ENCODE assay signal across 11 mouse cellular contexts in genomic region chr5:135800927-135801326, GRCm38 (mm10). TPM values are rescaled to one million over a fixed set of nuclear protein-coding genes. Genes with fewer than 3 reads are reported as not detected.
DNase-seq lines count a peak whose midpoint lies in the region; ATAC-seq and TF ChIP-seq lines count a peak whose summit lies in the region.
"Had no signal": no experiment of that assay in that cellular context is flagged by ENCODE, and none has a peak within 500 bp of the region (broad histone marks: within the 10 kb centered on the region; RNA-seq: fewer than 3 reads in every experiment).

No protein-coding gene starts in this region.

- peak overlapping the region; percentile 45; the same call in 1 of the 2 replicates for H3K9ac ChIP-seq in heart, embryonic 12.5 days
- peak overlapping the region; percentile 46; the same call in 1 of the 2 replicates for H3K9ac ChIP-seq in embryonic facial prominence, embryonic 13.5 days
- no peak overlapping the region for H3K9ac ChIP-seq in limb, embryonic 11.5 days (ENCODE audit: low read length)
- H3K9ac ChIP-seq: stomach, embryonic 15.5 days had no signal

- H3K9me3 ChIP-seq in heart, embryonic 12.5 days (replicated peaks) = 0 out of 2 replicates have a peak, but pooled peaks cover 4% of the 10 kb centered on the region
- H3K9me3 ChIP-seq in embryonic facial prominence, embryonic 13.5 days = no peaks in the 10 kb centered on the region
- H3K9me3 ChIP-seq in limb, embryonic 11.5 days (ENCODE audit: control insufficient read depth, low read length) = no peaks in the 10 kb centered on the region
- H3K9me3 ChIP-seq: stomach, embryonic 15.5 days had no signal

- TF ChIP-seq POLR2A in olfactory bulb, adult 2 months (IDR thresholded peaks at IDR 0.05; ENCODE audit: insufficient read depth, low read depth, low read length) = no peak
- TF ChIP-seq POLR2A in lung, adult 2 months (IDR thresholded peaks at IDR 0.05; ENCODE audit: borderline replicate concordance, extremely low read depth, low read depth, low read length) = no peak

- H3K27ac ChIP-seq in heart, embryonic 12.5 days (ENCODE audit: poor library complexity, severe bottlenecking) = no peak overlapping the region
- peak overlapping the region; percentile 69 for H3K27ac ChIP-seq in embryonic facial prominence, embryonic 13.5 days
- H3K27ac ChIP-seq in limb, embryonic 11.5 days (replicated peaks; ENCODE audit: low read depth, low read length) = no peak overlapping the region
- H3K27ac ChIP-seq in olfactory bulb, adult 2 months (ENCODE audit: insufficient read depth, low read depth, low read length) = peak overlapping the region; percentile 88
- H3K27ac ChIP-seq: stomach, embryonic 15.5 days had no signal

- 4% methylated on average over 6 of the region's 6 CpGs for WGBS in heart, embryonic 12.5 days
- 1% methylated on average over 6 of the region's 6 CpGs for WGBS in embryonic facial prominence, embryonic 13.5 days
- 3% methylated on average over 6 of the region's 6 CpGs for WGBS in limb, embryonic 11.5 days
- WGBS in olfactory bulb, adult 2 months = 2% methylated on average over 6 of the region's 6 CpGs
- WGBS in lung, adult 2 months = 9% methylated on average over 6 of the region's 6 CpGs

- peaks cover 12% of the 10 kb centered on the region for H3K4me1 ChIP-seq in heart, embryonic 12.5 days (replicated peaks)
- peaks cover 17% of the 10 kb centered on the region for H3K4me1 ChIP-seq in embryonic facial prominence, embryonic 13.5 days
- peaks cover 12% of the 10 kb centered on the region for H3K4me1 ChIP-seq in limb, embryonic 11.5 days (ENCODE audit: control insufficient read depth, insufficient read depth, low read length)
- peaks cover 37% of the 10 kb centered on the region for H3K4me1 ChIP-seq in olfactory bulb, adult 2 months (ENCODE audit: control insufficient read depth, insufficient read depth, low read length)
- no peaks in the 10 kb centered on the region for H3K4me1 ChIP-seq in lung, adult 2 months (ENCODE audit: control insufficient read depth, insufficient read depth, low read length)
- H3K4me1 ChIP-seq: stomach, embryonic 15.5 days had no signal

- no peak for DNase-seq in heart, postnatal 14 days
- DNase-seq in limb, embryonic 11.5 days (ENCODE audit: low spot score) = peak; percentile 49
- DNase-seq in testis, postnatal 10 days (ENCODE audit: low spot score) = no peak
- DNase-seq in lung, adult 2 months = no peak
- DNase-seq in ovary, postnatal 14 days (ENCODE audit: low spot score) = no peak

- intact Hi-C loops in heart, postnatal 14 days (cut with DNase I) = no loop called here

- ATAC-seq in heart, embryonic 12.5 days (ENCODE audit: insufficient number of reproducible peaks, low FRiP score) = no peak
- peak; percentile 67; the same call in 1 of the 2 replicates for ATAC-seq in embryonic facial prominence, embryonic 13.5 days (ENCODE audit: insufficient number of reproducible peaks, insufficient read depth, low FRiP score, low TSS enrichment, low read depth)
- ATAC-seq in limb, embryonic 11.5 days (ENCODE audit: insufficient number of reproducible peaks, low FRiP score, low TSS enrichment, low read depth) = 0 out of 2 replicates have a peak, but pooled peaks have one; percentile 47

- peak overlapping the region; percentile 28 for H3K4me2 ChIP-seq in heart, embryonic 12.5 days
- H3K4me2 ChIP-seq in embryonic facial prominence, embryonic 13.5 days = peak overlapping the region; percentile 21; the same call in 1 of the 2 replicates
- H3K4me2 ChIP-seq in limb, embryonic 11.5 days (ENCODE audit: low read depth, severe bottlenecking) = no peak overlapping the region
- H3K4me2 ChIP-seq: stomach, embryonic 15.5 days had no signal

- no peaks in the 10 kb centered on the region for H3K36me3 ChIP-seq in heart, embryonic 12.5 days
- no peaks in the 10 kb centered on the region for H3K36me3 ChIP-seq in embryonic facial prominence, embryonic 13.5 days
- H3K36me3 ChIP-seq in limb, embryonic 11.5 days (ENCODE audit: control insufficient read depth, insufficient read depth, low read length) = no peaks in the 10 kb centered on the region
- H3K36me3 ChIP-seq: stomach, embryonic 15.5 days had no signal

- no peak overlapping the region for H3K4me3 ChIP-seq in heart, embryonic 12.5 days
- H3K4me3 ChIP-seq in embryonic facial prominence, embryonic 13.5 days = no peak overlapping the region
- H3K4me3 ChIP-seq in limb, embryonic 11.5 days (ENCODE audit: low read depth, low read length) = no peak overlapping the region
- no peak overlapping the region for H3K4me3 ChIP-seq in olfactory bulb, adult 2 months (ENCODE audit: insufficient read depth, low read depth, low read length)
- H3K4me3 ChIP-seq in lung, adult 2 months (replicated peaks; ENCODE audit: extremely low read depth, low read depth, low read length) = no peak overlapping the region
- H3K4me3 ChIP-seq: myocyte; stomach, embryonic 15.5 days had no signal

- TF ChIP-seq CTCF in olfactory bulb, adult 2 months (IDR thresholded peaks at IDR 0.05; ENCODE audit: insufficient read depth, low read depth, low read length) = no peak
- TF ChIP-seq CTCF in lung, adult 2 months (IDR thresholded peaks at IDR 0.05; ENCODE audit: insufficient read depth, low read length) = no peak

- 0 out of 2 replicates have a peak, but pooled peaks cover 4% of the 10 kb centered on the region for H3K27me3 ChIP-seq in heart, embryonic 12.5 days (replicated peaks)
- peaks cover 6% of the 10 kb centered on the region; the same call in 1 of the 2 replicates for H3K27me3 ChIP-seq in embryonic facial prominence, embryonic 13.5 days
- H3K27me3 ChIP-seq in limb, embryonic 11.5 days (ENCODE audit: control insufficient read depth, insufficient read depth, low read length) = no peaks in the 10 kb centered on the region
- H3K27me3 ChIP-seq: stomach, embryonic 15.5 days had no signal

RNA-seq across cellular contexts. Expression of gene Srrm3, which starts 5.8 kb away (rescaled TPM):
- 0.22 TPM in 1 of 2 replicates, not detected in the other for polyA plus RNA-seq in heart, embryonic 12.5 days (2016; fragmentation: Nextera tagmentation; extraction: Ambion mirVana)
- under 1 TPM in 1 of 2 experiments, not detected in 1; 0.10 TPM for total RNA-seq in heart, postnatal 14 days (2021)
- polyA plus RNA-seq in embryonic facial prominence, embryonic 13.5 days (2015; fragmentation: Nextera tagmentation; extraction: Ambion mirVana) = 1.1 and 1.5 TPM in 2 replicates
- polyA plus RNA-seq in limb, embryonic 11.5 days (2014; fragmentation: Nextera tagmentation; extraction: Ambion mirVana) = not detected in 2 replicates
- not detected in 2 replicates for polyA plus RNA-seq in olfactory bulb, adult 2 months (2012; ENCODE audit: insufficient read depth, insufficient read length, low replicate concordance, missing spikeins)
- polyA plus RNA-seq in lung, adult 2 months (2012; rRNA removed) = 0.06 and 0.14 TPM in 2 replicates
- total RNA-seq: liver, adult 2 months had no signal
- polyA plus RNA-seq: liver, adult 2 months; myocyte had no signal

RNA-seq across cellular contexts. Expression of gene Mdh2, which starts 22.6 kb away (rescaled TPM):
- 950 TPM in 2 replicates for polyA plus RNA-seq in heart, embryonic 12.5 days (2016; fragmentation: Nextera tagmentation; extraction: Ambion mirVana)
- 1,000 to 10,000 TPM; 1,831 to 1,920 TPM for total RNA-seq in heart, postnatal 14 days (2021)
- 432 and 479 TPM in 2 replicates for polyA plus RNA-seq in embryonic facial prominence, embryonic 13.5 days (2015; fragmentation: Nextera tagmentation; extraction: Ambion mirVana)
- polyA plus RNA-seq in limb, embryonic 11.5 days (2014; fragmentation: Nextera tagmentation; extraction: Ambion mirVana) = 550 and 569 TPM in 2 replicates
- 359 and 724 TPM in 2 replicates for polyA plus RNA-seq in olfactory bulb, adult 2 months (2012; ENCODE audit: insufficient read depth, insufficient read length, low replicate concordance, missing spikeins)
- polyA plus RNA-seq in lung, adult 2 months (2012; rRNA removed) = 257 and 344 TPM in 2 replicates

RNA-seq across cellular contexts. Expression of gene Styxl1, which starts 22.7 kb away (rescaled TPM):
- not detected in 2 replicates for polyA plus RNA-seq in heart, embryonic 12.5 days (2016; fragmentation: Nextera tagmentation; extraction: Ambion mirVana)
- under 1 TPM in 1 of 2 experiments, not detected in 1; 0.34 TPM for total RNA-seq in heart, postnatal 14 days (2021)
- 0.31 TPM in 1 of 2 replicates, not detected in the other for polyA plus RNA-seq in embryonic facial prominence, embryonic 13.5 days (2015; fragmentation: Nextera tagmentation; extraction: Ambion mirVana)
- 0.40 TPM in 1 of 2 replicates, not detected in the other for polyA plus RNA-seq in limb, embryonic 11.5 days (2014; fragmentation: Nextera tagmentation; extraction: Ambion mirVana)
- polyA plus RNA-seq in olfactory bulb, adult 2 months (2012; ENCODE audit: insufficient read depth, insufficient read length, low replicate concordance, missing spikeins) = not detected in 2 replicates
- 1.1 and 1.4 TPM in 2 replicates for polyA plus RNA-seq in lung, adult 2 months (2012; rRNA removed)

RNA-seq across cellular contexts. Expression of gene Tmem120a, which starts 56.7 kb away (rescaled TPM):
- 34.5 and 35.8 TPM in 2 replicates for polyA plus RNA-seq in heart, embryonic 12.5 days (2016; fragmentation: Nextera tagmentation; extraction: Ambion mirVana)
- total RNA-seq in heart, postnatal 14 days (2021) = 10 to 100 TPM in 1 of 2 experiments, 1 to 10 TPM in 1; 10.0 to 10.3 TPM
- polyA plus RNA-seq in embryonic facial prominence, embryonic 13.5 days (2015; fragmentation: Nextera tagmentation; extraction: Ambion mirVana) = 39.4 and 46.8 TPM in 2 replicates
- 43.6 and 49.5 TPM in 2 replicates for polyA plus RNA-seq in limb, embryonic 11.5 days (2014; fragmentation: Nextera tagmentation; extraction: Ambion mirVana)
- polyA plus RNA-seq in olfactory bulb, adult 2 months (2012; ENCODE audit: insufficient read depth, insufficient read length, low replicate concordance, missing spikeins) = not detected in 2 replicates
- polyA plus RNA-seq in lung, adult 2 months (2012; rRNA removed) = 24.6 and 31.0 TPM in 2 replicates

Comparison
In these comparisons a context has a peak if more than half of its experiments do, and no peak if none do; other contexts are left out.
1. H3K27ac ChIP-seq: peak in embryonic facial prominence, embryonic 13.5 days (single experiment) and olfactory bulb, adult 2 months (single experiment); none in heart, embryonic 12.5 days (single experiment) and limb, embryonic 11.5 days (single experiment).